Mouse (Mus musculus) midbrain, embryonic 14.5 days (tissue): Measurements from ENCODE around the gene Smim17. TPM values are rescaled to one million over a fixed set of nuclear protein-coding genes. Genes with fewer than 3 reads are reported as not detected.
"Not testable (repeated sequence)": the region's sequence is repeated elsewhere in the genome, so short reads cannot be mapped to it uniquely, and the experiment has no call there.

Source experiments
- ATAC-seq: fragments of 200-750 bp; cut with Nextera tagmentation; 2 replicates; pipeline ENCODE4 v1.8.0; 2017; ENCODE audit warnings: moderate number of reproducible peaks, moderate library complexity; ENCODE audit not compliant: low FRiP score, low TSS enrichment
- DNase-seq: peaks from one replicate; pipeline ENCODE4 v3.0.0-alpha.2; 2015
- H3K27ac ChIP-seq: fragments of 300-500 bp; sonication (generic); replicated peaks from 2 replicates; pipeline ENCODE4 v1.5.1; 2014; ENCODE audit warnings: mild to moderate bottlenecking, low read depth, low read length, moderate library complexity
- H3K27me3 ChIP-seq: fragments of 300-500 bp; sonication (generic); 2 replicates; pipeline ENCODE4 v1.6.1; 2014; ENCODE audit warnings: low read length, control low read depth, mixed read lengths; ENCODE audit not compliant: control insufficient read depth, insufficient read depth
- H3K36me3 ChIP-seq: fragments of 300-500 bp; sonication (generic); 2 replicates; pipeline ENCODE4 v1.6.1; 2014; ENCODE audit warnings: low read length, control low read depth; ENCODE audit not compliant: control insufficient read depth, insufficient read depth
- H3K4me1 ChIP-seq: fragments of 300-500 bp; sonication (generic); 2 replicates; pipeline ENCODE4 v1.6.1; 2014; ENCODE audit warnings: mild to moderate bottlenecking, antibody characterized with exemption, low read length, control low read depth; ENCODE audit not compliant: control insufficient read depth, insufficient read depth
- H3K4me2 ChIP-seq: fragments of 300-500 bp; sonication (generic); 2 replicates; pipeline ENCODE4 v1.6.1; 2014; ENCODE audit warnings: mild to moderate bottlenecking, low read length, moderate library complexity
- H3K4me3 ChIP-seq: fragments of 300-500 bp; sonication (generic); replicated peaks from 2 replicates; pipeline ENCODE4 v1.5.1; 2014; ENCODE audit warnings: low read depth, low read length
- H3K9ac ChIP-seq: fragments of 300-500 bp; sonication (generic); replicated peaks from 2 replicates; pipeline ENCODE4 v1.6.1; 2014; ENCODE audit warnings: mild to moderate bottlenecking, low read length, moderate library complexity
- H3K9me3 ChIP-seq: fragments of 300-500 bp; sonication (generic); 2 replicates; pipeline ENCODE4 v1.6.1; 2016; ENCODE audit warnings: low read length, control low read depth, mixed read lengths; ENCODE audit not compliant: control insufficient read depth
- WGBS: fragments of 180-500 bp; shearing (Covaris S2); extraction: QIAGEN DNeasy Blood & Tissue Kit; methylation state at CpG from one replicate; pipeline ENCODE4 v1.1.7; 2014; 5-methylcytosine and 5-hydroxymethylcytosine counted together
- polyA plus RNA-seq: library from polyadenylated mRNA; unstranded; fragments of >200 nt; fragmentation: Nextera tagmentation; extraction: Ambion mirVana; gene quantifications from 2 replicates; pipeline ENCODE4 v1.2.1, GENCODE M21; 2014

Smim17 gene
- polyA plus RNA-seq, 1 experiment from 2014 or later, result 3.4 TPM

- Histone ChIP-seq H3K4me3 (no peak within 1 kb of the TSS), H3K36me3 (no peaks in the 10 kb centered on the region), H3K4me1 (peaks cover 11% of the 10 kb centered on the region), H3K27me3 (no peaks in the 10 kb centered on the region), H3K9ac (no peak within 1 kb of the TSS), H3K9me3 (no peaks in the 10 kb centered on the region), H3K4me2 (no peak within 1 kb of the TSS), H3K27ac (no peak within 1 kb of the TSS)
- 91% methylated on average over 3 of the region's 3 CpGs for WGBS
- DNase-seq, result no peak
- ATAC-seq, result no peak
Measured at GRCm38 (mm10) chr7:6438388-6438787, 39.9 kb downstream of the Smim17 start, which contains the start of gene Olfr1344. TSS of gene Olfr1344 (plus strand) at chr7:6438688.

GRCm38 (mm10) chr7:6441173-6441572 is 42.7 kb downstream of the Smim17 start:
- no peaks in the 10 kb centered on the region for H3K4me1 ChIP-seq
- no peak overlapping the region for H3K9ac ChIP-seq
- H3K9me3 ChIP-seq, result no peaks in the 10 kb centered on the region
- H3K4me3 ChIP-seq, result no peak overlapping the region
- ATAC-seq, result no peak
- H3K27ac ChIP-seq, result no peak overlapping the region
- DNase-seq, result no peak
- no peaks in the 10 kb centered on the region for H3K36me3 ChIP-seq
- H3K27me3 ChIP-seq, result no peaks in the 10 kb centered on the region
- no peak overlapping the region for H3K4me2 ChIP-seq
- 42% methylated on average over 2 of the region's 2 CpGs for WGBS

GRCm38 (mm10) chr7:6447771-6448170 is 49.3 kb downstream of the Smim17 start:
- Histone ChIP-seq H3K4me3 (no peak overlapping the region), H3K27ac (no peak overlapping the region), H3K36me3 (no peaks in the 10 kb centered on the region), H3K9ac (no peak overlapping the region), H3K27me3 (no peaks in the 10 kb centered on the region), H3K4me1 (no peaks in the 10 kb centered on the region), H3K9me3 (no peaks in the 10 kb centered on the region), H3K4me2 (no peak overlapping the region)
- no peak for ATAC-seq
- WGBS, result 89% methylated on average over 5 of the region's 5 CpGs
- no peak for DNase-seq

- no peak within 1 kb of the TSS for H3K9ac ChIP-seq
- H3K4me3 ChIP-seq, result no peak within 1 kb of the TSS
- no peaks in the 10 kb centered on the region for H3K9me3 ChIP-seq
- no peak within 1 kb of the TSS for H3K27ac ChIP-seq
- DNase-seq (no peak), ATAC-seq (no peak)
- no peaks in the 10 kb centered on the region for H3K27me3 ChIP-seq
- H3K4me2 ChIP-seq, result no peak within 1 kb of the TSS
- no peaks in the 10 kb centered on the region for H3K4me1 ChIP-seq
- no peaks in the 10 kb centered on the region for H3K36me3 ChIP-seq
Measured at GRCm38 (mm10) chr7:6455868-6456267, 57.4 kb downstream of the Smim17 start, which contains the start of gene Olfr1336. TSS of gene Olfr1336 (plus strand) at chr7:6456168.

GRCm38 (mm10) chr7:6456399-6456798 is 57.9 kb downstream of the Smim17 start:
- no peak overlapping the region for H3K4me3 ChIP-seq
- WGBS, result 42% methylated on average over 3 of the region's 3 CpGs
- no peaks in the 10 kb centered on the region for H3K36me3 ChIP-seq
- H3K27me3 ChIP-seq, result no peaks in the 10 kb centered on the region
- no peak overlapping the region for H3K4me2 ChIP-seq
- DNase-seq (no peak), ATAC-seq (no peak)
- no peak overlapping the region for H3K27ac ChIP-seq
- H3K9me3 ChIP-seq, result no peaks in the 10 kb centered on the region
- no peak overlapping the region for H3K9ac ChIP-seq
- H3K4me1 ChIP-seq, result no peaks in the 10 kb centered on the region

- H3K4me3 ChIP-seq, result no peak within 1 kb of the TSS
- H3K27me3 ChIP-seq, result no peaks in the 10 kb centered on the region
- H3K4me2 ChIP-seq, result no peak within 1 kb of the TSS
- no peak within 1 kb of the TSS for H3K27ac ChIP-seq
- H3K4me1 ChIP-seq, result no peaks in the 10 kb centered on the region
- H3K36me3 ChIP-seq, result no peaks in the 10 kb centered on the region
- DNase-seq (no peak), ATAC-seq (no peak)
- no peak within 1 kb of the TSS for H3K9ac ChIP-seq
- no peaks in the 10 kb centered on the region for H3K9me3 ChIP-seq
Measured at GRCm38 (mm10) chr7:6466951-6467350, 68.4 kb downstream of the Smim17 start, which contains the start of gene Olfr1346. TSS of gene Olfr1346 (plus strand) at chr7:6467101.

- not testable (repeated sequence) for H3K4me3 ChIP-seq, DNase-seq, H3K9ac ChIP-seq, H3K4me2 ChIP-seq, H3K9me3 ChIP-seq, H3K4me1 ChIP-seq, ATAC-seq, H3K36me3 ChIP-seq, H3K27ac ChIP-seq, H3K27me3 ChIP-seq
- 79% methylated on average over 2 of the region's 2 CpGs for WGBS
Measured at GRCm38 (mm10) chr7:6477633-6478032, 79.1 kb downstream of the Smim17 start.

Other genes with a start within 250 kb of the Smim17 start
- 12.0 and 19.1 TPM in 2 replicates for gene Zfp787, start 242.7 kb upstream of the Smim17 start, polyA plus RNA-seq
- 82.8 and 94.7 TPM in 2 replicates for gene Zfp444, start 226.5 kb upstream of the Smim17 start, polyA plus RNA-seq
- gene Galp, start 201.6 kb upstream of the Smim17 start, polyA plus RNA-seq, result not detected in 2 replicates
- gene Zscan5b, start 176.4 kb upstream of the Smim17 start, polyA plus RNA-seq, result not detected in 2 replicates
- gene Epp13, start 146.0 kb upstream of the Smim17 start, polyA plus RNA-seq, result not detected in 2 replicates
- 13.9 and 15.7 TPM in 2 replicates for gene Zfp667, start 112.1 kb upstream of the Smim17 start, polyA plus RNA-seq
- 12.7 and 13.4 TPM in 2 replicates for gene Zfp583, start 67.4 kb upstream of the Smim17 start, polyA plus RNA-seq
- 5.5 and 5.7 TPM in 2 replicates for gene Gm3854, start 55.0 kb upstream of the Smim17 start, polyA plus RNA-seq
- 6.1 and 6.4 TPM in 2 replicates for gene Zfp78, start 35.4 kb upstream of the Smim17 start, polyA plus RNA-seq
- gene Zfp28, start 15.4 kb upstream of the Smim17 start, polyA plus RNA-seq, result 14.6 and 17.7 TPM in 2 replicates
- not detected in 2 replicates for gene Gm20715, start 11.6 kb downstream of the Smim17 start, polyA plus RNA-seq
- gene Olfr1344, start 40.0 kb downstream of the Smim17 start, polyA plus RNA-seq, result 0.20 and 0.23 TPM in 2 replicates
- 0.04 TPM in 1 of 2 replicates, not detected in the other for gene Olfr1336, start 57.5 kb downstream of the Smim17 start, polyA plus RNA-seq
- not detected in 2 replicates for gene Olfr1346, start 68.4 kb downstream of the Smim17 start, polyA plus RNA-seq
- not detected in 2 replicates for gene Olfr5, start 88.2 kb downstream of the Smim17 start, polyA plus RNA-seq
- not detected in 2 replicates for gene Olfr1347, start 101.0 kb downstream of the Smim17 start, polyA plus RNA-seq
- gene Olfr1348, start 110.0 kb downstream of the Smim17 start, polyA plus RNA-seq, result not detected in 2 replicates
- gene Olfr1349, start 124.2 kb downstream of the Smim17 start, polyA plus RNA-seq, result not detected in 2 replicates
- not detected in 2 replicates for gene Olfr1350, start 166.1 kb downstream of the Smim17 start, polyA plus RNA-seq